Mouse (Mus musculus) yolk sac, embryonic 10.5 days (tissue): ENCODE data around the gene Gm48552.
A peak's percentile ranks its signal among the peaks of the same experiment; 100 is the strongest.

ENCODE experiments used
- DNase-seq: peaks from one replicate; pipeline ENCODE4 v3.0.0-alpha.2; 2017; ENCODE audit warnings: low spot score

Gm48552 gene

DNA sequence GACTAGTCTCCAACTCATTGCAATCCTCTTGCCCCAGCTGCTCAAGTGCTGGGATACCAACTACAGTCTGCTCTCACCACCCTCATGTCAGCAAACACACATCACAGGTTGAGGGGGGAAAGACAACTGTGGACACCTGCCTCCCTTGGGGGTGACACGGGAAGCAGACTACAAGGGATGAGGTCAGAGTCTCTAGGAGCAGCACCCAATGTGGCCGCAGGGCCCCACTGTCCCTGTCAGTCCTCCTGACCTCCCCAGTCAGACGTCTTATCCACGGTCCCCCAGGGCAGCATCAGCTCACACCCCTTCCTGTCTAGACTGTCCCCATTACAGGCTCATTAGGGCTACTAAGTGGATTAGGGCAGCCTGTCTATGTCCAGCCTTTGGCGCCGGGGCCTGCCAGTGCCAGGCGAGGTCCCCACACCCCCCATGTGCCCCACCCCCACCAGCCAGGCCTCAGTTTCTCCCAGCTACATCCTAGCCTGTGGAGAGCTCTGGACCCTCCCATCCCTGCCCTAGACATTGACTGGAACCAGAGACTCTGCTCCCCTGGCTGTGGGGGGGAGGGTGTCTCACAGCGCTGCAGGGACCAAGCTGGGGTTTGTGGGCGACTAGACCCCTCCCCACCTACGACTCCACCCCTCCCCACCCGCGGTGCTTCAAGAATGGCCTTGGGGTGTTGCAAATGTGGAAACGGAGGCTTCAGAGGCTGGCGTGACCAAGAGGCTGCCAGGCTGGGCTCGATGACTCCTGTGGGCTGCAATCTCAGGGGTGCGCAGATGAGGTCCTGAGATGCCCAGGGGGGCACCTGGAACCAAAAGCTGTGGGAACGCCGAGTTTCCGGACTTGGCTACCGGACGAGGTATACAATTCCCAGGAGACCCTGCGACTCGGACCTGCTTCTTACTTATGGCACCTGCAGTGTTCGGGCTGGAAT is 18.0 kb downstream of the Gm48552 start:
- no peak for DNase-seq

DNA sequence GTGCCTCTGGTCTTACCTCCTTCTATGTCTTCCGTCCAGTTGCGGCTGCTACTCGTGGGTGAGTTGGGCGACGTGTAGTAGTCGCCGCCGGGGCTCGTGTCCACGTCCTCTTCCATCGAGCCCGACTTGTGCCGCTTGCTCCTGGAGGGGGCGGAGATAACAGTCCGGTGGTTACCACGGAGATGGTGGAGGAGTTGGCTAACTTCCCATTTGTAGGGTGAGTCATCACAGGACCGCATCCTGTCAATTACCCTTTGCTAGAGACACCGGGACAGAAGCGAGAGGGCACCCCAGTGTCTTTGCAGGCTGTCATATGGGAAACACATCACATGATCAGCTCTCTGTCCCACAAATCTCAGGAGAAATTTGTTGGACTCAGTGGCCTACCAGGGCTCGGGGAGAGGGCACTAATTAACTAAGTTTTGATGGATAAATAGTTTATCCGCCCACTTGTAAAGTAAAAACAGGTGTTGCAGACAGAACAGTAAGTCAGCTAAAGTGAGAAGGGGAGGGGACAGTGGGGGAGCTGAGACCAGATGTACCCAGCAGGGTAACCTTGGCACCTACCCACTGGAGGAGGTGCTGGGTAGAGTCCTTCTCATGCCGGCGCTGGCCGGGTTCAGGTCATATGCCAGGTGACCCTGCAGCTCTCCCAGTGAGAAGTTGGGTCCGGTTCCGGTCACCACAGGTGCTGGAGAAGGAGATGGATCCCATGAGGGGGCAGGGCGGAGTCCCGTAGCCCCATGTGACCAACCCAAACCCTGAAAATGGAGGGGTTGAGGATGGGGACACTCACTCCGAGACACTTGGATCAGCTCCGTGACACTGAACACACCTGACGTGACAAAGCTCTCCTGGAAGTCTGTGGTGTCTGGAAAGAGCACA is 19.0 kb downstream of the Gm48552 start:
- DNase-seq: peak; percentile 66

GRCm38 (mm10) chr10:81408424-81408729 is 19.6 kb downstream of the Gm48552 start:
- no peak for DNase-seq

GRCm38 (mm10) chr10:81408871-81409291 is 20.1 kb downstream of the Gm48552 start:
- DNase-seq: peak; percentile 72

DNA sequence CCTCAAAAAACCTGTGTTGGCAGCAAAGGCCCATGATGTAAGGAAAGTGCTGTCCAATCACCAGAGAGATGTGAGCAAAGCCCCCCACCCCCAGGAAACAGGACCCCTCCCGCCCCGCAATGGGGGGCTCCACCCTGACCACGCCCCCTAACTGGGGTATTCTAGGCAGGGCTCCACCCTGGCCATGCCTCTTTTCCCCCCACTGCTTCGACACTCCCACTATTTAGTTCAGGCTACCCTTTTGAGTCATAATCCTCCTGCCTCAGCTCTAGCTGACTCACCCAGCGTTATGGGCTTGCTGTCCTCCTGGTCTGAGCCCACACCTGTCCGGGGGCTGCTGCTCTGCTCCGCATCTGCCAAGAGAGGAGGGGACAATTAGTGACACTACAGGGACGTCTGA is 20.5 kb downstream of the Gm48552 start:
- DNase-seq: no peak

DNA sequence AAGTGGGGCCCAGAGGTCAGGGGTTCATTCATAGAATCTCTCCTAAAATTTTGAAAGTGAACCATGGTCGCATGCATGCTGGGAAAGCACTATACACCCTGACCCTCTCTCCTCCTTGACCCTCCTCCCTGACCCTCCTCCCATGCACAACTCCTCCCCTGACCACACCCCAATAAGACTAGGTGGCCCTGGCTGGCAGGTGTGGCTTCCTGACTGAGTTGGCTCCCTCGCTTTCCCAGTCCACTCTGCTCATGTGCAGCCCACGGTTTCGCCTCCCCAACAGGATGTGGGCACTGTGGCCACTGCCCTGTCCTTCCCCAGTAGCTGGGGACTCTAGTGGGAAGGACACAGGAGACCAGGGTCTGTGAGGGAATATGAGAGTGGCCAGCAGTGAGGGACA is 21.5 kb downstream of the Gm48552 start:
- DNase-seq: no peak

DNA sequence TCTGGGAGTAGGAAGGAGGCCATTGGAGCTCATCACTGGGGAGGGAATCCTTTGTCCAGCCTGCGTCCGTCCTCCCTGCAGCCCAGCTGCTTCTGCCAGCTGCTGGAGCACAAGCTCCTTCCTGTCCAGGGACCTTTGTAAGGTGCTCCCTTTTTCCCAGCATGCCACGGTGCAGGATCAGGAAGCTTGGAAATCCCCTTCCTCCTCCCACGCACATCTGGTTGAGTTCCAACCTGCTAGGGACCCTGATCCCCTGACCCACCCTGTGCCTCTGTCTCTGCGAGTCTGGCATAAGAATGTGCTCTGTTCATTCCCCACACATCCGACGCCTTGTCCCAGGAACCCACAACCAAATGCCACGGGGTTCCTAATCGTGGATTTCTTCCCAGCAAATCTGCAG is 22.2 kb downstream of the Gm48552 start:
- DNase-seq: no peak

DNA sequence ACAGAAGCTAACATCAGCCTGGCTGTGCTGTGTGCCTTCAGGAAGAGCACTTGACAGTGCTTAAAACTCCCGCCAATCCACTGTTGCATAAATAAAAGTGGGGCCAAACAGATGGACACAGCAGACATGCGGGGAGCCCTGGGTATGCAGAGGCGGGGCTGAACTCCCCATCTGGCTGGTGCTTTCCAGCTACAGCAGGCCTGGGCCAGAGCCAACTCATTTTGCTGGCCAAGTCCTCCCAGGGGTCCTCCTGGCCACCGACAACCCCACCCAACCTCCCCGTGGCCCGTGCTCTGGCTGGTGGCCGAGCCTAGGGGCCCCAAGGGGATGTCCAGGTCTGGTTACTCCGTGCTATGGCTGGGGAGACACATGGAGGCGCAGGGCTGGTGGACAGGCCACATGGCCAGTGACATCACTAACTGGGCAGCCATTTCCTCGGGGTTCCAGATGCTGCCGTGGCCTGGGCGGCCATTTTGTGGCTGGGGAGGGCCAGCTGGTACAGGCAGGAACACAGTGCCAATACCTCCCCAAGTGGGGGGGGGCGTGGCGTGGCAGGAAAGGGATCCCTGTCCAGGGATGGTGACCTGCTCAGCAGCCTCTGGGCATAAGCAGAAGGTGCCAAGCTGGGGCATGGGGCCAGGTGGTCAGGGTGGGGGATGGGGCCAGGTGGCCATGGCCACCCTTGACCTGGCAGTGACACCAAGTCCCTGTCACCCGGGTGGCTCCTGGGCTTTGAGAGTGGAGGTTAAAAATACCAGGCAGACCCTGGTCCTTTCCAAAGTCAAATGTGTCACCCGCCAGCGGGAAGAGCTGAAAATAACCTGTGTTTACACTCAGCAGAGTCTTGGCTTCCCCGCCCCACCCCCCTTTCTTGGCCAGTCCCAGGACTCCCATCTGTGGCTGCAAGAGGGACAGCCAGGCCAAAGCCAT is 22.9 kb downstream of the Gm48552 start:
- no peak for DNase-seq

- no peak for DNase-seq
These were observed 23.9 kb downstream of the Gm48552 start for GRCm38 (mm10) chr10:81412586-81413309.

DNA sequence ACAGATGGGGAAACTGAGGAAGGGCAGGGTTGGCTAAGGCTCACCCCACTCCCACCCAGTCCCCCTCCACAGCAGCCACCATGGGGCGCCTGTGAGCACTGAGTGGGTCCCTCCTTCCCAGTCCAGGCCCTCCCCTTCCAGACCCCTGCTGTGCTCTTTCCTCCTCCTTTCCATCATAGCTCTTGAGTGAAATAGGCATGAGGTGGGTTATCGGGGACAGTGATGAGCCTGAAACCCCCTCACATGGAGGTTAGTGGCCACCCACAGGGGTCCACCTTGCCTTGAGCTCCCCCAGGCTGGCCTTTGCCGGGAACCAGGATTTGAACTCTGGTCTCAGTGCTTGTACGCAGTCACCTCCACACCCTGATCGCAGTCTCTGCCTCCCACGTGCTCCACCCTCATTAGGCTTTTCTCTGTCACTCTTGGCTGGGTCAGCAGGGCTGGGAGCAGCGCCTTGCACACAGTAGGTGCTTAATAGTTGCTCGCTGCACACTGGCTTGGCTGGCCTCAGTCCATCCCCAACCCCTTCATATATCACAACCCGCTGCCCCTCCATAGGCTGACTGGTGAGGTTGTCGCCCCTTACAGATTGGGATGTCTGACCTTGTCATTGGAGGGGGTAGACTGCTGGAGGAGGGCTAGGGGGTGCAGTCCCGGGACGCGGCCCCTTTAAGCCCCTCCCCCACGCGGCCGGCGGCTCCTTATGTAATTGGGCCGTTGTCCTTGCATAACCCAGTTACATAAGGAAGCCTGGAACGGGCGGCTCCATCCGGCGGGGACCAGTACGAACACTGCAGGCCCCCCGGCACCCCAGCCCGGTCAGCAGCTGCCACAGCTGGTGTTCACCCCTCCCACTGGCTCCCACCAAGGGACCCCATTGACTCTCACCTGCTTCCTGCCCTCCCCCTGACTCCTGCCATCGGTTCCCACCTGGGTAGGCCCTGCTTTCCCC is 24.8 kb downstream of the Gm48552 start:
- peak; percentile 50 for DNase-seq

GRCm38 (mm10) chr10:81414682-81415081 is 25.9 kb downstream of the Gm48552 start:
- DNase-seq: no peak

DNA sequence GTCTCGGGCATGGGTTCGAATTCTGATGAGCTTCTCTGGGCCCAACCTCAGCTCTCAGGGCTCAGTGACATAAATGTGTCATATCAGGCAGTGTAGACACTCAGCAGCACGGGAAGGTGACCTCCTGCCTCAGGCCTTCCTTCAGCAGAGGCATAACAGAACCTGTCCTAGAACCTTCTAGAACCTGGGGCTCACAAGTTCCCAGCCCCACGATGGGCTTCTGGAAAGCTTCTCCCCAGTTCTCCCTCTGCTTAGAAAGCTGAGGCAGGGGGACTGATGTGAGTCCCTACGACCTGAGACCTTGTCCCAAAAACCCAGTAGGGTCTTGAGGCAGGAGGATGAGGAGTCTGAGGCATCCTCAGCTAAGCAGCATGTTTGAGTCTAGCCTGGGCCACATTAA is 26.3 kb downstream of the Gm48552 start:
- DNase-seq: no peak

DNA sequence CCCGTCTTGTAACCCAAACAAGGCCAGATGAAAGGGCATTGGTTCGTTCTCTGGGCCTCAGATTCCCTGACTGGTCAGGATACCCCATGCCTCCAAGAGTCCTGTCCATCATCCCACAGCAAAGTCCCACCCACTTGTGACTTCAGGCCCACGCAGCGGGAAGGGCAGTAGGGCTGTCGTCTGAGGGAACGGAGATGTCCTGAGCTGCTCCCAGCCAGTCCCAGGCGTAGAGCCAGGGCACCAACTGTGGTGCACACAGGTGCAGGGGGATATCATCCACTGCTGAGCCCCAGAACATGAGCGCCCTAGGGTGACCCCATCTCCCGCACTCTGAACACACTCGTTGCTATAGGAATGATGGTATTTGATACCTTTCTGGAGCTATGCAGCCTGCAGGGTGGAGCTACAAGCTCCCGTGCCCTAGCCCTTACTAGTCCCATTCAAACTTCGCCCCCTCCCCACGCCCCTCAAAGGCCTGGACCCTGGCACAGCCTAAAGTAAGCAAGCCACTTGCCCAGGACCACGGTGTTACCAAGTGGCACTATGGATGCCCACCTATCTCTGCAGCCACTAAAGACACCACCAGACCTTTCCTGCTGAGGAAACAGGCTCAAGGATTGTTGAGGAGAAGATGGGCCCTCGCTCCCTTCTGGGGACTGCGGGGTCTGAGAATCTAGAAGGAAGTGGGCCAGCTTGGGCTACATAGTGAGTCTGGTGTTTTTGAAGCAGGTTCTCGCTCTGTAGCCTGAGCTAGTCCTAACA is 26.9 kb downstream of the Gm48552 start:
- DNase-seq: no peak

DNA sequence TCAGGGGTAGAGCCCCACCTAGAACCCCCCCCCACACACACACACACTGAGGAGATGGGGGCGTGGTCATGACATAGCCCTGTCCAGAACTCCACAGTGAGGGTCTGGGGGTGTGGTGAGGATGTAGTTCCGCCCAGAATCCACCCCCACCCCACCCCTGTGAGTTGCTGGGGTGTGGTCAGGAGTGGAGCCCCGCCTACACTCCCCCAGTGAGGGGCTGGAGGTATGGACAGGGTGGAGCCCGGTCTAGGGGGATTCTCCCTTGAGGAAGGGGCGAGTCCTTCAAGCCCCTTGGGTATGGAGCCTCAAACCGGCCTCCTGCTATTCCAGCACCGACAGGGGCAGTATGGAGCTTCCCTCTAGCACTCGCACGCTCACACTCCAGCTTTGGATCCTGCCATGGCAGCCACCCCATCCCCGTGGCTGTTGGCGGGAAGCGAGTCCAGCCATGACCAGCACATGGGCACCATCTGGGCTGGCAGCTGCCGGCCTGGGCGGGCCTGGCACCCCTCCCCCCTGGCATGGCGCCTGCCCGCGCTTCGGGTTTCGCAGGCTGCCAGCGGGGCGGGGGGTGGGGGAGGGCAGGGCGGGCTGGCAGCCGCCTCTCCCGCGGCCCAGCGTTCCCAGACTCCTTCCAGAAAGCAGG is 27.9 kb downstream of the Gm48552 start:
- DNase-seq: peak; percentile 78

- DNase-seq: no peak
These were observed 28.7 kb downstream of the Gm48552 start for GRCm38 (mm10) chr10:81417227-81418215.

GRCm38 (mm10) chr10:81418216-81419070 is 29.6 kb downstream of the Gm48552 start:
- no peak for DNase-seq
